Mouse (Mus musculus) gastrocnemius, adult 8-10 months (tissue): ENCODE measurements around the gene Atrn. TPM values are rescaled to one million over a fixed set of nuclear protein-coding genes. Genes with fewer than 3 reads are reported as not detected.
A peak's percentile ranks its signal among the peaks of the same experiment; 100 is the strongest.

Source experiments
- DNase-seq, 2 experiments: peaks; one replicate each; pipeline ENCODE4 v3.0.0; 2022; ENCODE audit warnings: low spot score in 2 of 2
- total RNA-seq, 4 experiments: library from RNA; stranded (reverse); gene quantifications; 2 replicates each; pipeline ENCODE4 v1.2.4; 2022

Gene Atrn
- total RNA-seq, 4 experiments from 2014 or later, result 11.4 to 15.0 (median 12.0) TPM

DNA sequence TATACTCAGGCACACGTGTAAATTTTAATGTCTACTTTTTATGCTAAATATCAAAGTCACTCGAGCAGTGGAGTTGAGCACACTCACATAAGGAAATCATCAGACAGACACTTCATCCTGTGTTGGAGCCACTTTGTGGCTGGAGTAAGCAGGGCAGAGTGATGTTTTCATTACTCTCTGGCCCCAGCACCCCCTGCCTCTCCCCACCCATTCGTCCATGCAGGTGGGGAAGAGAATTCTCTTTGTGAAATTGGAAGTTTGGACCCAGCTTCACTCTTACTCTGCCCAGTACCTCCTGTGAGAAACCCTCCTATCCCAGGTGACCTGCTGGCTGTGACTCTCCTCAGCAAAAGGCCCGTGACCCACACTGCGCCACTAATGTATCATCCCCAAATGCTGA is 132.4 kb downstream of the Atrn start:
- no peak for DNase-seq

DNA sequence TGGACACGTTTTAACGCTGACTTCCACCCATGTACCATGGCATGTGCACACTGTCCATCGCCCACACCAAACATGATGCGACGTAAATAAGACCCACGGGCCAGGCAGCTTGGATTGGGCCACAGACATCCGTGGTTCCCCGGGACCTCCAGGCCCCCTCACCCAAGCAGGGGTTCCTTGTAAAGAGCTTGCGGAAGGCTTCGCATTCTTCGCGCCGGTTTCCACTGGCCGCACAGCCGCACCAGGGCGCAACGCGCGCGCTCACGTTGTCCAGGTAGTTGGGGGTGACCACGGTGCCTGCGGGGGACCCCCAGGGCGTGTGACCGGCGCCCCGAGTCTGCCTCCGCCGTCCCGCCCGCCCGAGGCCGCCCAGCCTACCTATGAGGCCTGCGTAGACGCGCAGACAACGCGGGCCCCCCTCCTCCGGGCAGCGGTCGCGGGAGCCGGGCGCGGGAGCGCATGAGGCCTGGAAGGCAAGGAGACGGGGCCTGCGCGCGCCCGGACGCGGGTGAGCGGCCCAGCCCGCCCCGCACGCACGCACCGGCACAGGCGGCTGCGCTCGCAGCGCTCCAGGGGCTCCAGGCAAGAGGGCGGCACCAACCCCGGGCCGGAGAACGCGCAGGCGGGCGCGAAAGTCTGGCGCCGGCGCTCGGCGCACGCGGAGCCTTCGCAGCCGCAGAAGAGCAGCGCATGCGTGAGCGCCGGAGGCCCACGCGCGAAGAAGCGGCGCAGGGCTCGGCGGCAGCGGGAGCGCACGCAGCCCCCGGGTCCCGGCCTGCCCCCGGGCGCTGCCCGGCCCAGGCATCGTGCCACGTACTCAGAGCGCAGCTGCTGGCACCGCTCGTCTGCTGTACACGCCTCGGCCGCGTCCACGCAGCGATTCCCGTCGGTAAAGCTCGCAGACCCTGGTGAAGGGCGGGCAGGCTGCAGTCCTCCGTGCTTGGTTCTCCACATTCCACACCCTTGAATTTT is 134.8 kb downstream of the Atrn start:
- DNase-seq, result no peak

- DNase-seq, result no peak
These were observed 136.7 kb downstream of the Atrn start, which contains the start of gene Gfra4 for GRCm38 (mm10) chr2:131042988-131043387. Gfra4 (minus strand) TSS chr2:131043088.

DNA sequence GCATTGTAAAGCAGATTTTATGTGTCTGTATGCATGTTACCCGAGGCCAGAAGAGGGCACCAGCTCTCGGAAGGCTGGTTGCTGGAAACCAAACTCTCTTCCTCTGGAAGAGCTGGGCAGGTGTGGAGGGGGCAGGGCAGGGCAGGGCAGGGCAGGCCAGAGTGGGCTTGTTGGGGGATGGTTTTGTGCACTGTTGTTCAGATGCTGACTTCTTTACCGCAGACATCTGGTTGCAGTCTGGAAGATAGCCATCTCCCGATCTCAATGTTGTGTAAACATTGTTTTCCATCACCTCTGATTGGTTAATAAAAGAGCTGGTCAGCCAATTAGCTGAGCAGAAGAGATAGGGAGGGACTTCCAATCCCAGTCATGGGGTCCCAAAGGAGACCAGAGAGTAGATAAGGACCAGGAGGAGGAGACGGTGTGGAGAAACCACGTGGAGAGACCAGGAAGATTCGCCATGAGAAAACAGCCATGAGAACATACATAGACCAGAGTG is 138.1 kb downstream of the Atrn start:
- DNase-seq, result no peak

GRCm38 (mm10) chr2:131044989-131045720 is 138.9 kb downstream of the Atrn start:
- no peak for DNase-seq

DNA sequence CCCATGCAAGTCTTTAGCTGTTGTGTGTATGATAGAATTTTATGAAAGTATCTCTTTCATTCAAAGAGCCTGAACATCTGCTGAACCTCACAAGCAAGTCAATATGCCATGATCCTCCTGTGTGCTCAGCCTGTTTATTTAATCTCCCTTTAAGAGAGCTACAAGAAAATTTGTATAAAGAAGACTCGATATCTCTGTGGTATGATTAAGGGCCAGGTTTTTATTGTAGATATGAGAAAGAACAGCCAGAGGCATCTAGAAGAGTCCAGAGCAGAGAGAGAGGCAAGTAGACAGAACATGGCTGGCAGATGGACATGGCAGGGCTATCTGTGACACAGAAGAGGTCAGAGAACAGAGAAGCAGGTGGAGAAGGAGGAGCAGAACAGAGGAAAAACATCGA is 139.7 kb downstream of the Atrn start:
- DNase-seq, result no peak

DNA sequence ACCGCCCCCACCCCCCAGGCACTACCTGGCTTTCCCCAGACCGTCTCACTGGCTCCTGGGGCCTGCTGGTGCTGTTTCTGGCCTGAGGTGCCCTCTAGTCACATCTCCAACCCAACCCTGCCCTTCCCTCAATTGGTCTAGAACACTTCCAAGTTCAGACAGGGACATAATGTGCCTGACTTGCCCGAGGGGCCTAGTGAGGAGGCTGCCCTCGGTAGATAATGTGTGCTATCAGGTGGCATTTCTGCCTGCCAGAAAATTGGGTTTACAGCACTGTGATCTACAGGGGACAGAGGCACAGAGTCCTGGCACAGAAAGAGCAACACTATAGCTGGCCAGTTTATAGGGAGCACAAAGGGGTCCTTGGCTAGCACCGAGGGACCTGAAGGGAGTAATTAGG is 145.7 kb downstream of the Atrn start:
- DNase-seq, result no peak

GRCm38 (mm10) chr2:131052862-131053418 is 146.6 kb downstream of the Atrn start:
- DNase-seq, result no peak

DNA sequence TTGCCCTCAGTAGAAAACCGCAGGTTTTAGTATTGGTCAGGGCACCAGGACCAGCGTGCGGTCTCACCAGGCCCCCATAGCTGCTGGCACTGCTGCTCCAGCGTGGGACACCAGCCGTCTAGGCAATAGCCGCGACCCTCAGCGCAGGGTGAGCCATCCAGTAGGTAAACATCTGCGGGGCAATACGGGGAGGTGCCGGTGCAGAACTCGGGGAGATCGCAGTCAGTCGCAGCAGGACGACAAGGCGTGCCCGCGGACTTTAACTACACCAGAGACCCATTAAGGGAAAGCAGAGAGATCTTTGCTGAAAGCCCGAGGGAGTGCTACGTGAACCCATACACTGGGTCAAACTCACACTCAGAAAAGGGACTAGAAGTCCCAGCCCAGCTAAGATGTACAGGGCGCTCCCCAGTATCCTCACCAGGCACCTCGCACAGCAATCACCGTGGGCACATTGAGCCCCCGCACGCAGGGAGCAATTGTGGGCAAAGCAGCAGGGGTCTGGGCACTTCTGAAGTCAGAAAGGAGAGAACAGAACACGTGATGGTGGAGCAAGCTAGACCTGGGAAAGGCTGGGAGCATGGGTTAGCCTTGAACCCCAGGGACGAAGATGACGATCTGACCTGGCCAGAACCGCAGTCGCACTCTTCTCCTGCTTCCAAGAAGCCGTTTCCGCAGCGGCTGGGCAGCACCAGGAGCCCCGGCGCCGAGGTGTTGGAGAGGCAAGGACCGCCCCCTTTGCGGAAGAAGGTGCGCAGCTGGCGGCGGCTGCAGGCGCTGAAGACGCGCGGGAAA is 147.8 kb downstream of the Atrn start:
- DNase-seq, result no peak

DNA sequence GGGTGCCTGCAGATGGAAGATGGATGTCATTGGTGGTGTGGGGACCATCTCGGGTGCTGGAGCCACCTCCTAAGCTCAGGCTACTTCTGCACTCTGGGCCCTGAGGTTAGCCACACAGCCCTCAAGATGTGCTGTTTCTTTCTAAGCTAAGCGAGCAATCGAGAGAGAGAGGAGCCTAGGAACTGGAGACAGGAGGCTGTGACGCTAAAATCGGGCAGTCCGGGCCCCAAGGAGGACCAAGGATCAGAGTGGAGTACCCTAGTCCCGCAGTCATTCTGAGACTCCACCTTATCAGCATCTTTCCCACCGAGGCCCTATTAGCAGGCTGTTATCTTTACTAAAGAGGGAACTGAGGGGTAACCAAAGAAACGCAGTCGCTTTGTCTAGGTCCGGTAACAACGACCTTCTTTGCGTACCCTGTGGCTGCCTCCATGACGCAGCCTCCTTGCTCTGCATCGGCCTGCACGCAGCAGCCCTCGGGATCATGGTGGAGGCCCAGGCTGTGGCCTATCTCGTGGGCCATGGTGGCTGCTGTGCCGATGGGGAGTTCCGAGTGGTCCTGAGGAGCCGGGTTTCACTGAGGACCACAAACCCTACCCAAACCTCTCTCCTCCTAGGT is 148.5 kb downstream of the Atrn start:
- DNase-seq, result no peak

DNA sequence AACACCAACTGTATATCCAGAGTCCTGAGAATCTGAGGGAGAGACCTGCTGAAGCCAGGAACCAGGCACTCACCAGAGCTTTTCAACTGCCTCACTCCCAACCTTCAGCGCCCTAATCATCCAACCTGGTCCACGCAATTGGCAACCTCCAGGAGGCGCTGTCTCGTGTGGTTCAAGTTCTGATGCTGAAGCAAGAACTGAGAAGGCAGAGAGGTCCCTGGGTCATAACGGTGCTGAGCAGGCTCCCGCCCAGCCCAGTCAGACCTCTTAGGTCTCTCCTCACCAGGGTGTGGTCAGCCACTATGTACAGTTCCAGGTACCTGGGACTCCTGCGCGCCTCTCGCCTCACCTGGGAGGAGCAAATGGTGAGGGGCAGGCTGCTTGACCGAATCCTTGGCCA is 149.3 kb downstream of the Atrn start:
- no peak for DNase-seq

DNA sequence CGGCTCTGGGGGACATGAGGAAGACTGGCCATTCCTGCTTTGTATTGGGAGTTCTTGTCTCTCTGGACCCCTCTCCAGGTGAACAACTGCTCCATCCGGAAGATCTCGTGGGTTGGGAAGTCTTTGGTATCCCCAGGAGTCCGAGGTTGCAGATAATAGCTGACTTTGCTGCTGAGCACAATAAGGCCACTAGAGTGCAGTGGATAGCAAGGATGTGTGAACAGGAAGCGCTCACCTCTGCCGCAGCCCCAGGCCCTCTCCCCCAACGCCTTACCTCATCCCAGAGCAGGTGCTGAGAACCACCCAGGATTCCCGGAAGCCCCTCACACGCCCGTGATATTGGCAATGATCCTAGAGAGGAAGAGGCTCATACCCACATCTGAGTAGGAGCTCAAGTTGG is 149.9 kb downstream of the Atrn start:
- no peak for DNase-seq

DNA sequence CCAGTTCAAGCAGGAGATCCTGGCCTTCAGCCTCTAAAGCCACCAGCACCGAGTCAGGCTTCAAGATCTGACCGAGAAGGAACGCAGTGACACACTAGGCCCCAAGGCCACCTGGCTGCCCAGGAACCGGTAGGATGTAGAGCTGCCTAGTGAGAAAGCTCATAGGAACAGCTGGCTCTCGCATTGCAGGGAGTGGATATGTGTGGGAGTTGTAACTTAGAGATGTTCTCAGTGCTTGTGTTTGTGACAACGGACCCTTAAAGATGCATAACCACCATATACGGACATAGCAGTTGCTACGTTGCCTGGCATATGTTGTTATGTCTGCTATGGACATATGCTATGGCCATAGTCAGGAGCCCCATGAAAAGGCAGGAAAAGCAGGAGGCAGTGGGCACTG is 152.4 kb downstream of the Atrn start:
- DNase-seq, result no peak

DNA sequence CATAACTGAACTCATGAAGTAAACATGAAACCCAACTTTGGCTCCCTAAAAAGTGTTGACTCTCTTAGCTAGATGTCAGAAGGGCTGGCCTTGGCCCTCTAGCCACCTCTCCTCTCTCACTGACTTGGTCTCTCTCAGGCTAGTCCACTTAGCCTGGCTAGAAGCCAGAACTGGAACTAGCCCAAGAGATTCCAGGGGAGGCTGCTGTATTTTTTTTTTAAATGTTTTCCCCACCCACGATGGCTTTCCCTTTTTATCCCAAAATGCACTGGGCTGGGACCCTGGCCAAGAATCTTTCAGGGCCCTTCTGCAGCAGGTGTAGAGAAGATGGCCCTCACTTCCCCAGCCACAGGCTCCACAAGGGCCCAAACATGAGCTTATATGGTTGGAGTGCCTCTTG is 153.1 kb downstream of the Atrn start:
- DNase-seq, result peak; percentile 76

GRCm38 (mm10) chr2:131059781-131060540 is 153.7 kb downstream of the Atrn start:
- peak; percentile 25 to 54 for DNase-seq

DNA sequence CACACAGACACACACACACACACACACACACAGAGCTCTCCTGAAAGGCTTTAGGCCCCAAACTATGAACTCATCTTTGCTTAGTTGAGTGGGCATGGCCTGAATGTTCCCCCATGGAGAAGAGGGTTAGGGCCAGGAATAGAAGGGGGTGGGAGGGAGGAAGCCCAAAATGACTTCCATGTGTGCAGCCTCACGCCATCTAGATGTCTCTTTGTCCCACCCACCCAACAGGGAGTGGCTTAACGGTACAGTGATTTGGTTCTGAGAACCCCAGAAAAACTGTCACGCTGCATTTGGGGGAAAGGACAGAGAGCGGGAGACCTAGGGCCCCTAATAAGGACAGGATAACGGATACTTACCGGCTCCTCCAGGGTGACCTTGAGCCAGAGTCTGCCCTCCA is 154.5 kb downstream of the Atrn start:
- DNase-seq, result no peak

DNA sequence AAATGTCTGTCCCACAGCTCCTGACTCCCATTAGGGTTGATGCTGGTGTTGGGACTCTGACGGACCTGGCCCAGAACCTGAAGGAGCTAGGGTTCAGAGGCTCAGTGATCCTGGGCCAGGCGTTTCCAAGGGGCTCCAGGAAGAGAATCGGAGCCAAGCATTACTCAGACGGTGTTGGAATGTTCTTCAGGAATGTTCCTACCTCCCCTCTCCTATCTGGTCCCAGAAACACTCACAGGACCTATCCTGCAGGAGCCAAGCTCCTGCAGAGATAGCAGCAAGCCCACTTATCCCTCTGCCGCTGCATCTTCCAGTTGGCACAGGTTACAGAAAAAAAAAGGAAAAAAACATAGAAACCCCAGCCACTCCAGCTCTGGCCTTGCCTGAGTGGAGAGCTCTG is 155.3 kb downstream of the Atrn start:
- DNase-seq, result no peak

DNA sequence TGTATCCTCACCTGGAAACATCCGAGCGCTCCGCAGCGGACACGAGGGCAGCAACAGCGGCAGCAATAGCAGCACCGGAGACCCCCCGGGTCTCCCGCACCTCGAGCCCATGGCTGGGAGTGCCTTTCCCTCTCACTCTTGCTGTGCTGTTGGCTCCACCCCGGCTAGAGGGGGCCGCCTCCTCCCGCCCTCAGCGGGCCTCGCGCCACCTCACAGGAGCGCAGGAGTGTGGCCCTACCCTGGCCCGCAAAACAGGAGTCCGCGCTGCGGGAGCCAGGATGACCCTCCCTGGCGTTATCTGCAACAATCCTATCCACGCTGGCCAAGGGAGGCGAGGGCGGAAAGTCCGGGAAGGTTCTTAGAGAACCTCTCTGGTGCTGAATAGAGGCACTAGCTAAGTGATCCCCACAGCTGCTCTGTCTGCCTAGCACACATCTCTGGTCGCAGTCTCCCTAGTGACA is 157.1 kb downstream of the Atrn start, which contains the start of gene Adam33:
Adam33 (minus strand) TSS at position 411 of the 461 bp plus-strand sequence.
- no peak for DNase-seq

GRCm38 (mm10) chr2:131066342-131066741 is 160.0 kb downstream of the Atrn start:
- DNase-seq, result no peak

DNA sequence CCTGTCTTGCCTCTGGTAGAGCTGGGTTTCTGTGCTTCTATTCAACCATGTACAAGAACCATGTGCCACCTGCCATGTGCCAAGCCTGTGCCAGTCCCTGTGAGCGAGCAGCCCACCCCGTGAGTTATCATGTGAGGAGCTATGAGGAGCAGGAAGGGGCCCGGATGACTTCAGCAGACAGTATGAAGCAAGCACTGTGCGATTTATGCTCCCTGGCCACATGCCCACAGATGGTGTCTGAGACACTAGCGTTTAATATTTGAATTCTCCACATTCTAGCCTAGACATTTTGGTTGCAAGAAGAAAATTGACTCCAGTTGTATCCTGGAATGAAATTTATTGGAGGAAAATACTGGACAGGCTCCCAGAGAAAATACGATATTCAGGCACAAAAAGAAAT is 161.2 kb downstream of the Atrn start:
- DNase-seq, result no peak
